Mouse (Mus musculus) brain, embryonic 14.5 days (tissue): ENCODE measurements around the gene Dtx3l. TPM values are rescaled to one million over a fixed set of nuclear protein-coding genes. Genes with fewer than 3 reads are reported as not detected.

Experiments
- DNase-seq: peaks from one replicate; pipeline ENCODE4 v3.0.0-alpha.2; 2011; ENCODE audit warnings: low read depth
- CTCF ChIP-seq: fragments of 200-500 bp; IDR thresholded peaks from 2 replicates; pipeline ENCODE4 v1.5.1; 2012; ENCODE audit warnings: inconsistent platforms, mild to moderate bottlenecking, moderate library complexity, borderline replicate concordance; ENCODE audit not compliant: insufficient read depth, insufficient read length; ENCODE audit errors: extremely low read depth
- POLR2A ChIP-seq: fragments of 200-500 bp; IDR thresholded peaks from 2 replicates; pipeline ENCODE4 v1.6.1; 2012; ENCODE audit warnings: mild to moderate bottlenecking, inconsistent platforms, borderline replicate concordance; ENCODE audit not compliant: poor library complexity, insufficient read depth, insufficient read length, severe bottlenecking; ENCODE audit errors: extremely low read depth
- polyA plus RNA-seq: library from polyadenylated mRNA; depleted of rRNA; stranded (reverse); fragments of >200 nt; gene quantifications from 2 replicates; pipeline ENCODE4 v1.2.3, GENCODE M21; 2012

Gene Dtx3l
- polyA plus RNA-seq, 1 experiment: 1.3 TPM

DNA sequence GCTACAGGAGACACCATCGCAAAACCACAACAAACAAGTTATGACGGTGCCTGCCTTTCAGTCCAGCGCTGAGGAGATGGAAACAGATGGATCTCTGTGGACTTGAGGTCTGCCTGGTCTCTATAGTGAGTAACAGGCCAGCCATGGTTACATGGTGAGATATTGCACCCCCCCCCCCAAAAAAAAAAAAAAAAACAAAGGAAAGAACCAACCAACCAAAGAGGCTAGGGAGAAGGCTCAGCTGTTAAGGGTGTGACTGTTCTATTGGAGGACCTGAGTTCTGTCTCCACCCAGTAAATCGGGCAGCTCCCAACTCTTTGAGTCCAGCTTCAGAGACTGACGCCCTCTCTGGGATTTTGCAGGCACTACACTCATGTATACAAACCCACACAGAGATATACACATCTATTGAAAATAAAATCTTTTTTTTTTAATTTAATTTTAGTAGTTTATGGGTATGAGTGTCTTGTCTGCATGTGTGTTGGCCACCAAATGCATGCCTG, 13.7 kb upstream of the Dtx3l start:
- DNase-seq: no peak
- TF ChIP-seq POLR2A (no peak), CTCF (no peak)

DNA sequence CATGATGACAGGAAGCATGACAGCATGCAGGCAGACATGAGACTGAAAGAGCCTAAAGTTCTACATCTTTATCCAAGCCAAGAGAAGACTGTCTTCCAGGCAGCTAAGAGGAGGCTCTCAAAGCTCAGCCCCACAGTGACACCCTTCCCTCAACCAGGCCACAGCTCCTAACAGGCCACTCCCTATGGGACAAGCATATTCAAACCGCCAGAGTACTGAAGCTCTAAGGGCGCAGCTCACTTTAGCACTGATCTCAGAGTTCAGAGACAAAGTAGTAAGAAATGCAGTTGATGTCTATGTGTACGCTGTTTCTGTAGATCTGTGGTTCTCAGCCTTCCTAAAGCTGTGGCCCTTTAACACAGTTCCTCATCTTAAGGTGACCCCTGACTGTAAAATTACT, 12.3 kb upstream of the Dtx3l start:
- no peak for TF ChIP-seq POLR2A
- no peak for TF ChIP-seq CTCF
- DNase-seq: no peak

DNA sequence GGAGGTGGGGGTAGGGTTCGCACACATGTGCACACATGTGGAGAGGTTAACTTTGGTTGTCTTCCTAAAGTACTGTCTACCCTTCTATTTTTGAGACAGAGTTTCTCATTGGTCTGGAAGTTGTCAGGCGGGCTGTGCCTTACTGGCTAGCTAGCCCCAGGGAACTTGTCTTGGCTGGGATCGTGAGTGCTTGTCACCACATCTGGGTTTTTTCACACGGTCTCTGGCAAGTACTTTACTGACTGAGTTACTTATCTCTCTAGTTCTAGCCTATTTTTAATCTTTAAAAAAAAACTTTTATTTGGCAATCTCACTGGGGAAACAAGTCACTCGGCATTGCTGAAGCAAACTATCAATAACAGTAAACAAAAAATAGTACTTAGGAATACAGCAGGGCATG, 10.3 kb upstream of the Dtx3l start:
- no peak for DNase-seq
- TF ChIP-seq POLR2A: no peak
- TF ChIP-seq CTCF: no peak

DNA sequence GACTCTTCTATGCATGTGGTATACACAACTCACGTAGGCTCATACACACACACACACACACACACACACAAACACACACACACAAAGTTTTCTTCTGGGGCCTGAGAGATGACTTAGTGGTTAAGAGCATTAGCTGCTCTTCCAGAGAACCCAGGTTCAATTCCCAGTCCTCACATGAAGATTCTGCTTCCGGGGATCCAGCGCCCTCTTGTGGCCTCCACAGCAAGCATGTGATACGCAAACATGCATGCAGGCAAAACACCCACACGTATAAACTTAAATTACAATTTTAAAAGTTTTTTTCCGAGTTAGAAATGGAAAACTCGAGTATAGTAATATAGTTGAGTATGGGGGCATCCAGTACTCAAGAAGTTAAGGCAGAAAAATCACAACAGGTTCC, 2.4 kb upstream of the Dtx3l start:
- peak; percentile 1 for DNase-seq
- TF ChIP-seq POLR2A: no peak
- TF ChIP-seq CTCF: peak; percentile 27; the same call in 1 of the 2 replicates

DNA sequence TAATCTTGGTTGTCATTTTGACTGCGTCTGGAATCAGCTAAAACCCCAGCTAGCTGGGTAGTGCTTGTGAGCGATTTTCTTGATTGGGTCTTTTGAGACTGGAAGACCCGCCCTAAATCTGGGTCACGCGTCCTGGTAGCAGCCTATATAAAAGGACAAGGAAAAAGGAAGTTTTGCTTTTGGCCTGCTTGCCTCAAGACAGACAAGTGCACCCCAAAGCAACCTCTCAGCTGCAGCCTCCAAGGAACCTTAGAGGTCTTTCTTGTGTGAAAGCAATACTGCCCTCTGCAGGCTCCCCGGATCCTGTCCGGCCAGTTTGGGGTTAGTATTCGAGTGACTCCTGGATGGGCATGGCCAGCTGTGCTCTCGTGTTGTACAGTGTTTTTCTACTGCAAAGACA, 739 bp upstream of the Dtx3l start:
- DNase-seq: peak; percentile 81
- TF ChIP-seq CTCF (peak; percentile 72), POLR2A (no peak)

DNA sequence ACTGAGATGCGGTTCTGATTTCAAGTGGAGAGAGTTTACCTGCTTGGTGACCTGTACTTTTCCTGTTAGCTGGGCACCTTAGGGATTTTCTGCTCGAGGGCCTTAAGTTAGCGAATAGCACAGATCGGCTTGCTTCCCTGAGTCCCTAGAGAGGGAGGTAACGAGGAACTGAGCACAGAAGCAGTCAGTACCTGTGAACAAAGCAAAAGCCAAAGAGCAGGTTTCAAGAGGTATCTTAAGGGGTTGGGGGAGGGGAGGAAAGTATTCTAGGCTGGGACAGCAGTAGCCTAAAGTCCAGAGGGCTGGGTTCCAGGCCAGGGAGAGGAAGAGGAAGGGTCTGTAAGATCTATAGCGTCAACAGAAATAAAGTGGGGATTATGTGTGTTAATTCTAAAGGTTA, 310 bp upstream of the Dtx3l start:
- DNase-seq: peak; percentile 30
- no peak for TF ChIP-seq CTCF
- no peak for TF ChIP-seq POLR2A

DNA sequence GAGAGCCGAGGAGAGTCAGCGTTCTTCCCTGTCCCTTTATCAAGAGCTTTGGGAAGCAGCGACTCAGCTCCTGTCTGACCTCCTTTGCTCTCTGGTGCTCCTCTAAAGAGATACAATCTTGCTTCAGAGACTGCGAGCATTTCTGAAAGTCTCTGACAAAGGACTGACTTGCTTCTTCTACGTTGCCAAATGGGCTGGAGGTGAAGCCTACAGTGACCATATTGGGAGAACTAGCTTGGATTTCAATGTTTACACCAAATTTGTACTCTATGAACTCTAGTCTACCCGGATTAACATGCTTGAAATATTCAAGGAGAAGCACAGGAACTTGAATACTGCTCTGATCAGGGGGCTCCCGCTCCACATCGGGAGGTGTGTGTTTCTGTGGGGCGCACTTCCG, 5.8 kb downstream of the Dtx3l start:
- DNase-seq: no peak
- TF ChIP-seq CTCF: no peak

DNA sequence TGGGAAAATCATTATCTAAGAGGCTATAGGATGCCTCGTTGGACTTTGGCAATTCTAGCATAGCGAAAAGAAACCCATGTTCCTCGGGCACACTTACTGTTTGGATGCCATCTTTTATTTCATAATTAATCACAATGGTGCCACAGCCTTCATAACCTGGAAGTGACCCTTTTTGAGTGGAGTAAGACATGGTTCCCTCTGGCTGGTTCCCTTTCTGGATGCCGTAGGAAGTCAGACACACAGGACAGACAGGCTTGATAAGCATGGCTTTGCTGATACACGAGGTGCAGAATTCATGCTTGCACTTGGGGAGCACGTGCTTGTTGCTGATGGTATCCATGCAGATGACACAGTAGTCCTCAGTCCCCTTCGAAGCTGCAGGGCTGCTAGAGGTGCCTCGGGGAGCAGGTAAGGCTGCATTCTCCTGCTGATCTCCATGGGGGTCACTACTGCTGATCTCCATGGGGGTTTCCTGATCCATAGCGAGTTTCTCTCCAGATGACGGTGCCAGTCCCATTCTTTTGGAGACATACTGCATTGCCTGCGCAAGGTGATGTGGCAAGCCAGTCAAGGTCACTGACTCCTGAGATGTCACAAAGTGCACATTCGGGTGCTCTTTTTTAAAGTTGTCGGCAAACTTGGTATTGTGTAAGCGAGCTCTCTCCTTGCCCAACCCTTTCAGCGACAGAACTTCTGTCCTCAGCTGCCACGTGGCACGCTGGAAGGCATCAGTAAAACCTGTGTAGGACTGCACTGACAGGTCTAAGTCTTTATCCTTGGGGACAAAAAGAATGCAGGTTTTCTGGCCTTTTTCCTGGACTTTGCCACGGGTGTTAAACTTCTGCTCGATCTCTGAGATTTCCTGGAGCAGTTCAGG, 6.5 kb downstream of the Dtx3l start:
- no peak for DNase-seq

DNA sequence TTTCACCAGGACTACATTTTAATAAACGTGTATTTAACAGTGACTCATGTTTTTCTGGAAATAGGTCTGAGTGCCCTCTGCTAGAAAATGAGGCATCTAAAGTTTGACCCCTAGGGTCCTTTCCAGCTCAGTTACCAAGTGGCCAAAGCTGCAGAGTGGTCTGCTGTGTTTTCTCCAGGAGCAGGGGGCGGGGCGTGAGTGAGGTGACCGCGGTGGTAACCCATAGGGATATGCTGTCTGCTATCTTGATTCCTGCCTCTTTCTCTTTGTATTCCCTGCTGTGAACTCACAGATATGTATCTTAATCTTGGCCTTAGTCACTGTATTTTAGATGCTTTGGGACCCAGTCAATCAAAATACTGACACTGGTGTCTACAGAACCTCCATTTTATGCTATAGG, 14.6 kb downstream of the Dtx3l start:
- no peak for DNase-seq
- no peak for TF ChIP-seq POLR2A
- TF ChIP-seq CTCF: no peak

More for the DNA sequence above, 6.5 kb downstream of the Dtx3l start:
- no peak for TF ChIP-seq POLR2A
- TF ChIP-seq CTCF: no peak

DNA sequence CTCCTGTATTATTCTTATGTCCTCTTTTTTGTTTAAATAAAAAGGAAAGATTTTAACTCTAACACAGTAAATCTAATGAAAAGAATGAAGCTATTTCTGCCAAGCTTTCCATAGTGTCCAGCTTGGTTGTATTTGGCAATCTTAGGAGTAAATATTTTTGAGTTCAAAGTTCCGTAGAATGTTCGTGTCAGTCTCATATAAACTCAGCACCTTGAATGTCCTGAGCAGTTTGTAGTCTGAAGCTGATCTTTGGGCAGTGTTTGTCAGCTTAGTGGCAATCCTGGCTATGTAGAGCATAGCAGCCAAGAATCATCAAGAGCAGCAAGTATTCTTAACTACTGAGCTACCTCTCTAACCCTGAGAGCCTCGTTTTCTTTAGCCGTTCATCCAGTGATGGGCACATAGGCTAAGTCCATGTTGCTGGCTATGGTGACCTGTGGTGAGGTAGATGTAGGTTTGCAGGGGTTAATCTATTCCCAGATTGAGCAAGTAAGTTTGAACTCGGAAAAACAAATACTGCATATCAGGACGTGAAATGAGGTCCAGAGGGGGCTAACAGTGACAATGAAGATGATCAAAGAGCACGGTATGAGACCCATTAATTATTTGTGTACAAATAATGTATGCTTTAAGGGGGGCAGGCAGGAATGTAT, 15.3 kb downstream of the Dtx3l start:
- TF ChIP-seq CTCF (no peak), POLR2A (no peak)

DNA sequence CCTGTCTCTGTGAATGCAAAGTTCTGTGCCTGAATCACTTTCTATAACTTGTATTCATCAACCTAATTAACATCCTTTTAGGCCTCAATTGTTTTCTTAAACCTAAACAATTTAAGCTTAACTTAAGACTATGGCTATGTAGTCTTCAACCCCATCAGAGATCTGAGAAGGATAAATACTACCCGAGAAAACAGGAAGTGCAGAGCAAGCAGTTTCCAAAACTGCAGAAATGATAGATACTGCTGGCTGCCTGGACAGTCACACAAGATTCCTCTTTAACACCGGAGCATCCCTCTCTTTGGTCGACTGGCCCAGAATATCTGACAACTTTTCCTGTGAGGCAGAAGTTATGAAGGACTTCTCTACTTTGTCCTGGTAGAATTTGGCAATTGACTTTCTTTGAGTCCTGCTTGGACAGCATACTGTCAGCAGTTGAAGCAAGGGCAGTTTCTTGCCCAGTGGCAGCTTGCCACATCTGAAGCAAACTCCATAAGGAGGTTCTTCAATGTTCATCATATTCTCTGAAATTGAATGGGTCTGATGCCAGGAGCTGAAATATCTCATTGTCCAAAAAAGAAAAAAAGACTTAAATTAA, 16.6 kb downstream of the Dtx3l start:
- no peak for TF ChIP-seq CTCF
- TF ChIP-seq POLR2A: no peak
- no peak for DNase-seq

More for the DNA sequence above, 15.3 kb downstream of the Dtx3l start:
- no peak for DNase-seq

DNA sequence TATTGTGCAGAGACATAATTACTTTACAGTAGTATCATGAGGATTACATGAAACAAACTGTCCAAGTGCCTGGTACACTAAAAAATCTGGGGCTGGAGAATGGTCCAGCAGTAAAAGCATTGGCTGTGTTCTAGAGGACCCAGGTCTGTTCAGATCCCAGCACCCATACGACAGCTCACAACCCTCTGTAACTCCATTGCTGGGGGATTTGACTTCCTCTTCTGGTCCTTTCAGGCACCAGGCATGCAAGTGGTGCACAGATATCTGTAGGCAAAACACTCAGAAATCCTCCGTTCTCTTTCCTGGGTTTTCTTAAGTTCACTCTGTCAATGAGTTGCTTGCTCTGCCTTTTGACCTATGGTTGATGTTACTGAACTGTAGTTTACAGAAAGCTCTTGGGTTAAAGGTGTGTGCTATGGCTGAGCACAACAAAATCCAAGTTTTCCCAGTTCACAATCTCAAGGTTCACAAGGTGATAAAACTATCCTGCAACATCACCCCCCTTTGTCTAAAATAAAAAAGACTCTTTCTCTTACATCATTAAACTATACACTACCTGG, 17.2 kb downstream of the Dtx3l start:
- DNase-seq: no peak
- TF ChIP-seq POLR2A: no peak
- TF ChIP-seq CTCF: no peak
